Mouse (Mus musculus): ENCODE measurements around the gene Gramd1c.

Gramd1c gene

DNA sequence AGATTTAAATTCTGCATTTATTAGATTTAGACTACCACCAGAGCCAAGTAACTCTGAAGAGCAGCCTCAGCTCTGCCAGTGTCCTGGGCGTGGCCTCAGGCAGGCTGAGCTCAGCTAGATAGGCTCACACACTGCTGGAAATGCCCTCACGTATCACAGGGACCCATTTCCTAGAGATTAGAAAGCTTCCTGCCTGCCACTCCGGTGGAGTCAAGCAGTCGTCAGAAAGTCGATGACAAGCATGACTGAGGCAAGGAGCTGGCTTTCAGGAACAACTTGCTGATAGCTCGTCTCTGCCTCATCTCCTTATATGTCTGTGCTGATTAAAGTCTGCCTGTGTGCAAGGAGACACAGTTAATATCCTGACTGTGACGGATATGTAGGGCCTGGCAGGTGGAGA lies 44.8 kb downstream of the Gramd1c start:
- no peak for DNase-seq (ENCODE audit: low spot score)

DNA sequence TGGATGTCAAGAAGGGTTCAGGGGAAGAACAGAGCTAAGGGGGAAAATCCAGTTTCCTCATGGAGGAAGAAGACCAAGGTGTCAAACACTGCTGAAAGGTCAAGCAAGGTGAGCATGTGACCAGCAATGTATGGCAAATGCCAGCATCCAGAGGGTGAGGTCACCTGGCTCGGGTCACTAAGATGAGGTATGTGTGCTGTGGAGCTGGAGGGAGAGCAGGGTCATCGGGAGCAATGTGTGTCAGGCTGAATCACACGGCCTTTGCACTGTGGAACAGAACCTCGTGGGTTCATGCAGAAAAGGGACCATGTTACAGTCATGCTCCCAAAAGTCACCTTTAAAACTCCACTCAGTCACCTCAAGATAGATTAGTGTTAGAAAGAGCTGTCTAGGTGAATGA lies 45.4 kb downstream of the Gramd1c start:
- no peak for DNase-seq (ENCODE audit: low spot score)

DNA sequence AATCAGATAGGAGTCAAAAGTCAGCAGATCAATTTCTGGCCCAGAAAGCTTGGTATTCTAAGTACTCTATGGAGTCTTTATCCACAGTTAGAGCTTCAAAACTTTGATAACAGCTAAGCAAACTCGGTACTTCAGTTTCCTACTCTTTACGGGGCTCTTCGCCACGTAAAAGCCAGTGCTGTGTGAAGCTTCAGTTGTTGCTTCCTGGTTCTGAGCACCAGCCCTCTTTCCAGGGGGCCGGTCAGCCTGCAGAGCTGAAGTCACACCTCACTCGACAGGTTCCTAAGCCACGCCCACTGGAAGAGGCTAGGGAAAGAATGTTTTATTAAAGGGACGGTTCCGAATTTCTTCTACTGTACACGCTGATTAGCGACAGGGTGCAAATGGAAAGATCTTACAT lies 47.0 kb downstream of the Gramd1c start:
- DNase-seq (ENCODE audit: low spot score): peak; percentile 26

- no peak for DNase-seq (ENCODE audit: low spot score)
Measured at GRCm38 (mm10) chr16:44015416-44016158, 47.6 kb downstream of the Gramd1c start.

GRCm38 (mm10) chr16:44011010-44011409 lies 52.1 kb downstream of the Gramd1c start:
- no peak for DNase-seq (ENCODE audit: low spot score)

DNA sequence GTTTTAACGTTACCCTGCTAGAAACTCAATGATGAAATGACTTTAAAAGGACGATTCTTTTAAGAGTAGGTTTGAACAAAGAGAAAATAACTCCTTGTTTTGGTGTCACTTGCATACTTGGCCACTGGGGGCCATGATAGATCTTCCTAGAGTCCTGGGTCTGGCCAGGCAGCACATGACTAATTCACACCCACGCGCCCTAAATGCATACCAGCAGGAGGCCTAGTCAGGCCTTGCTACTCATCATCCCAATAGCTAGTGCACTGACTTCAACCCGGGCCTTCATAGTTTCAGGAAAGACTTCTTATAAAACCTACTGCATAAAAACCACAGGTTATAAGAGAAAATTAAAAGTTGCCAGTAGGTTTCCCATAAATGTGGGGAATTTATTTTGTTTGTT lies 61.1 kb downstream of the Gramd1c start:
- no peak for DNase-seq (ENCODE audit: low spot score)

- DNase-seq (ENCODE audit: low spot score): no peak
Measured at GRCm38 (mm10) chr16:43999541-43999940, 63.6 kb downstream of the Gramd1c start.

- DNase-seq (ENCODE audit: low spot score): no peak
Measured at GRCm38 (mm10) chr16:43999111-43999510, 64.0 kb downstream of the Gramd1c start.

DNA sequence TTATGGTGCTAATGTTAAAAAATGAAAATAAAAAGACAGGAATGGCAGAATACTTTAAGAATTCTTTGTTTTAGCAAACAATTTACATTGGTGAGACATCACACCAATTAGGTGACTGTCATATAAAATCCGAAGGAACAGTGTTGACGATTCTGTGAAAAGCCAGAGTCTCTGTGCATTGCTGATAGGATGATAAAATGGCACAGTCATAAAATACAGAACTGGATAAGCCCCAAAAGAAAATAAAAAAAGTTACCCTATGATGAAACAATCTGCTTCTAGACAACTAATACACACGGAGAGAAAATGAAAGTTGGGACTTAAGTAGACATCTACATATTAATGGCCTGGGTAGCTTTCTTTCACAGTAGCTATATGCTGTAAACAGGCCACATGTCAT lies 68.5 kb downstream of the Gramd1c start:
- no peak for DNase-seq (ENCODE audit: low spot score)

DNA sequence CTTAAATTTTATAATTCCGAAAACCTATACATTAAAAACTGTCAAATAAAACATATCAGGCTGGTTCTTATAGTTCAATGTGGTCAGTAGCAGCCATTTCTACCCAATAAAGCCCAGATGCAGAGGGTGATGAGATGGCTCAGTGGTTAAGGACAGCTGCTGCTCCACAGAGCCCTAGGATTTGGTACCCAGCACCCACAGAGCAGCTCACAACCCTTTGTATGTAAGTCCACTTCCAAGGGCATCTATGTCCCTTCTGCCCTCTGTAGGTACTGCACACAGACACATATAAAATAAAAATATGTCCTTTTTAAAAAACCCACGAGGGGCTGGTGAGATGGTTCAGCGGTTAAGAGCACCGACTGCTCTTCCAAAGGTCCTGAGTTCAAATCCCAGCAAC lies 76.8 kb downstream of the Gramd1c start:
- no peak for DNase-seq (ENCODE audit: low spot score)

- DNase-seq (ENCODE audit: low spot score): no peak
Measured at GRCm38 (mm10) chr16:43980110-43980609, 83.0 kb downstream of the Gramd1c start.

- DNase-seq (ENCODE audit: low spot score): peak; percentile 23
Measured at GRCm38 (mm10) chr16:43979328-43980109, 83.6 kb downstream of the Gramd1c start, which contains the start of gene Zdhhc23. Gene Zdhhc23 (minus strand): TSS chr16:43979791.

DNA sequence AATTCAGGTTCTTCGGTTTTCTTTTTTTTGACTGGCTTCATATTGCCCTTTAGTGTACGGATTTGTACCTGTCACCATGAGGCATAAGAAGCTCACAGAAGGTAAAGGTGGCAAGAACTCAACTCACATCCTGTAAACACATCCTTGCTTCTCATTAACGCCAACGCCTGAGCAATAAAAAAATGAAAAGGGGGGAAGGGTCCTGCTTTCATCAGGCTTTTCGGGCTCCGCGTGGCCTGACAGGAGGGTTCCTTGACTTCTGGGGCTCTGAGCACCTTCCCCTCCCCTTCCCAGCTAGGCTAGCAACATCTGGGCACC lies 84.2 kb downstream of the Gramd1c start:
- no peak for DNase-seq (ENCODE audit: low spot score)

DNA sequence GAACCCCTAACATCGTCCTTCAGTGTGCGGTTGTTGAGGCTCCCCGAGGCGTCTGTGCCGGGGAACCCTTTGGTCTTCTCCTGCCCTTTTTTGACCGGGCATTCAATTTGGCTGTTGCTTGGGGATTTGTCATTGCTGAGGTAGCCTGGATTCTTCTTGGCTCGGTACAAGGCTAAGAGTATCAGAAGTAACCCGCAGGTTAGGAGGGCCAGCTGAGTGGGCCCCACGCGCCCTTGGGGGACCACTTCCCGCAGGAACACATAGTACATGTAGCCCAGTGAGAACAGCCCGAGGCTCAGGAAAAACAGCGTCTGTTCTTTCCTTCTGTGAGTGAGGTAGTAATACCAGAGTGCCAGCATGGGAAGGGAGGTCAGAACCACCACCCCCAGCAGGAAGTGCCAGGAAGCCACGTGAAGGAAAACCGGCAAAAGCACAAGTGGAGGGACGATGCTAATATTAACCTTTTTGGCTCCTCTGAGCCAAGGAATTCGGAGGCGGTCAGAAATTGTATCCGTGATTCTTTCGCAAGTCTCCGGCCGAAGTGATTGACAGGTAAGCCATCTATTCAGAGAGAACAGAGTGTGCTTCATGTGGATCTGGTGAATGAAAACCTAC lies 89.4 kb downstream of the Gramd1c start:
- DNase-seq (ENCODE audit: low spot score): no peak

DNA sequence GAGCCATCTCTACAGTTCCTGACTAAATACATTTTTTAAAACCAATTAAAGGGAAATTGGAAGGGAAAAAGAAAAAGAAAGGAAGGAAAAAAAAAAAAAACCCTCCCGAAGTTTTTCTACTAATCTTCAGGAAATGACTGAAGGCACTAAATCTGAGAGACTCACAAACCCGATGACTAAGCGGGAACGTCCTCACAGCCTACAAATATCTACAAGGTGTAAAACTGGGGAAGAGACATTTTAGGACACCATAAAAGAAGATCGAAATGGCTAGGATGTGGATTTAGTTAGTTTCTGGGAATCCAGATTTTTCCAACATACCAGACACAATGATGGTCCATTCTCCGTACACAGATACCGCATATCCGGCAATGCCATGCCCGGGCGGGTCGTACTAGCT lies 90.0 kb downstream of the Gramd1c start:
- DNase-seq (ENCODE audit: low spot score): no peak

DNA sequence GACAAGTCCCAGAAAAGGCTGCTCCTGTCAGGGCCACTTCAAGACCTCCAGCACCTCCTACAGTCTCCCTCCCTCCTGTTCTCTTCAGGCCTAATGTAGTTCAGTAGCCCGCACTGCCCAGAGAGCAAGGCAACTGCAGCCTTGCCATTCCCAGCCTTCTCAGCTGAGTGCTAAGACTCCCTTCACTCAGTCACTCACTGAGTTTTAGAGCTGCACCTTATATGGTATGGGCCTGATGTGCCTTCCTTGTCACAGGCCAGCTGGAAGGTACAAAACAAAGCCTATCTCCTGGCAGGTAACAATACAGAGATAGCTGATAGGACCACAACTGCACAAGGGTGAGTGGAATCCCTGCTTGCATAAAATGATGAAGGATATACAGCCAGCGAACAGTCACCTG lies 90.8 kb downstream of the Gramd1c start:
- DNase-seq (ENCODE audit: low spot score): no peak

DNA sequence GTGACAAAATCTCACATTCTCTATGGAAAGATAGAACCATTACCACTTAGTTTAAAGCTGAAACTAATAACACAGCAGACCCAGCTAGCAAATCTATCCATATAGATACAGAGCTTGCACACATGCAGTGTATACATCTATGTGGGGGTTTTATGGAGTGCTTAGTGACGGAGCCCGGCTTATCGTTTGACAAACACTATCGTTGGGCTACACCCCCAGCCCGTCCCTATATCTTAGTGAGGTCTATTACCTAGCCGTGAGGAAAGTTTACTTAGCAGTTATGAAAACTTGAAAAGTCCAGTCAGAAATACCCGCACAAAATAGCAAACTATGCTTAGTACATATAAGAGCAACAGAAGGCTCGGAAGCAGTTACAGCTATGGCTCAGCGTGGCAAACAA lies 91.4 kb downstream of the Gramd1c start:
- DNase-seq (ENCODE audit: low spot score): no peak

- no peak for DNase-seq (ENCODE audit: low spot score)
Measured at GRCm38 (mm10) chr16:43971189-43971588, 92.0 kb downstream of the Gramd1c start.

DNA sequence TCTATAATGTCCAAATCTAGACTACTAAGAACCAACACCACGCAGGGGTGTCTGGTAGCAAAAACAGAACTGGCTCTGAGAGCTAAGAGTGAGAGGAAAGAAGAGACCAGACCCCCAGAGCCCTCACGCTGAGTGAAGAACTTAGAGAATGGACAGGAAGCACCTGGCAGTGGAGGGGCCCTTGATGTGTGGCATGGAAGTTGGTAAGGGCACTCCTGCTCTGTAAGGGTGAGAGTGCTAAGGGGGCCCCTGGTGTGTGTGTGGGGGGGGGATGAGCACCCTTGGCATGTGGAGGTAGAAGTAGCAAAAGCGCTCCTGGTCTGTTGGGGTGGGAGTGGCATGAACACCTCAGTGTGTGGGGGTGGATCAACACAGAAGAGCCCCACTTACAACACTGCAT lies 92.7 kb downstream of the Gramd1c start:
- DNase-seq (ENCODE audit: low spot score): no peak

DNA sequence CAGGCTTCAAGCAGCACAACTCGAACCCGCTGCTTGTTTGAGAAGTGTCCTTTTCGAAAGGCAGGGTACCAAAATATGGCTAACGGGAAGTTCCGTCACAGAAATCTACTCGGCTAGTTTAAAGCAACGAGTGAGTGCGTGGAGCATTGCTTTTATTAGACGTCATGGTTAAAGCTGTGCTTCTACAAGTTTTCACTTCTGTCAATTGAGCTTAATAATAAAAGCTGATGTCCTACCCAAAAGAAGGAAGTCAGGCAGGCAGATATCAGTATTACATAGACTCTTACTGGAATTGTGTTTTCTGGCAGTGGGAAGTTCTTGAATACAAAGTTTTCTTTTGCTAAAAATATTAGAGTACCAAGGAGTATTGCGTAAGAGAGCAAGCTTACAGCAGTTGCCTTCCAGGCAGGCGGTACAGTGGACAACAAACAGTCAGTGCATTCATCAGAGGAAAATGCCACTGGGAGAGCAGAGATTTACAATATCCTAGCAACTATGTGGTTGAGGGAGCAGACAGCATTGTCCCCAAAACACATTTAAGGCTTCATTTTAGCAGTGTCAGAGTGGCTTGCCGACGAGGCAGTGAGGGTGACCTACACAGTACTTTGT lies 97.3 kb downstream of the Gramd1c start:
- DNase-seq (ENCODE audit: low spot score): no peak

DNA sequence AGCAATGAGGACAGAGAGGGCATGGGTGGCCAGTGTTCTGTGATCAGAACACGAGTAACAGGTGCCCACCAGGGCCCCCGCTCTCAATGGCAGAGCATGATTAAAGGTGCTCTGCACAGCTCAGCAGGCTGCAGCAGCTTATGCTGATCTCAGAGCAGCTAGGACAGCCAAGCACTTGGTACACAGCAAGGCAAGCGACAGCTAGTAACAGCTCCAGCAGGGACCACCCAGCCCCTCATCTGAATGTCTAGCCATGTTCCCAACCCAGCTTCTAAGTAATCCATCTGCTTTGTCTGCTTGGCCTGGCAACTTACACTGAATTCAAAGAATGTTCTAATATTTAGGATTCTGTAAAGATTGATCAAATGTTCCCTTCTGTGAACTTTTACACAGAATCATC lies 99.4 kb downstream of the Gramd1c start:
- DNase-seq (ENCODE audit: low spot score): no peak

DNA sequence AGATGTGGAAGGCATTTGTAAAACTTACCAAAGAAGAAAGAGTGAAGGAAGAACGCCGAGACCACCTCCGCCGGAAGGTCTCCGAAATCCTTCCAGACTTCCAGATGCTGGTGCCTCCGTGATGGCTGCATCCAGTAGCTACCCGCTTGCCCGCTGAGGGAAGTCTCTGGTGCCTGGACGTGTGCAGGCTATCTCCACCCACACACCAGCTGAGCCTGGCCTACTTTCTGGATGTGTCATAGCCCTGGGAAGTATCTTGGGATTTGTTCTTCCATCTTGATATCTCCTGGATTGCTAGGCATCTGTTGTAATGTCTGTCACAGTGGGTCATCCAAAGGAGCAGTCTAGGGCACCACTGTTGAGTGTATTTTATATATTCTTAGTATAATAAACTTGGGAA lies 99.9 kb downstream of the Gramd1c start:
- DNase-seq (ENCODE audit: low spot score): no peak

DNA sequence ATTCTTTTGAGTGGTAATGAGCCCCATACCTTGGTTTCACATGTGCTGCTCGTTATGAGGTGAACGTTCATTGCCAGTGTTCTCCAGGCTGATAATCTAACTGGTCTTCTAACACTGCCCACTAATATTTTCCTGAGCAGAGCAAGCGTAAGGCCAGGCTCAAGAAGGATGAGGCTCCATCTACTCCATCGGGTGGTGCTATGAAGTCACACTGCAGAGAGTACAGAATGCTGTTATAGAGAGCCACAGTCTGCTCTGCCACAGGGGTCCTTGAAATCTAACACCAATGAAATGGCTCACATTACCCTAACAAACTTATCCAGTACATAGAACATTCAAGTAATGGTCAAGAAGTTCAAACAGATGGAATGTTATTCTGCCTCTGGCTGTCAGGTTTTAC lies 105.1 kb downstream of the Gramd1c start:
- DNase-seq (ENCODE audit: low spot score): no peak

Measured in ovary, postnatal 14 days (tissue).